Mouse (Mus musculus): ENCODE measurements around the gene Trpc4ap. TPM values are rescaled to one million over a fixed set of nuclear protein-coding genes. Genes with fewer than 3 reads are reported as not detected.
A peak's percentile ranks its signal among the peaks of the same experiment; 100 is the strongest.

Trpc4ap gene
- total RNA-seq, 2 experiments from 2014 or later: 89.4 to 90.2 TPM

GRCm38 (mm10) chr2:155694564-155694963 lies 2.4 kb upstream of the Trpc4ap start:
- no peak for DNase-seq

GRCm38 (mm10) chr2:155693136-155693535 lies 952 bp upstream of the Trpc4ap start:
- no peak for DNase-seq

- no peak for DNase-seq
These were observed 855 bp downstream of the Trpc4ap start for GRCm38 (mm10) chr2:155691336-155691722.

GRCm38 (mm10) chr2:155689211-155689610 lies 3.0 kb downstream of the Trpc4ap start:
- DNase-seq: no peak

GRCm38 (mm10) chr2:155687746-155688145 lies 4.4 kb downstream of the Trpc4ap start:
- DNase-seq: no peak

GRCm38 (mm10) chr2:155686572-155686971 lies 5.6 kb downstream of the Trpc4ap start:
- no peak for DNase-seq

- DNase-seq: no peak
These were observed 8.4 kb downstream of the Trpc4ap start for GRCm38 (mm10) chr2:155683821-155684220.

GRCm38 (mm10) chr2:155683137-155683536 lies 9.0 kb downstream of the Trpc4ap start:
- DNase-seq: no peak

- DNase-seq: no peak
These were observed 10.3 kb downstream of the Trpc4ap start for GRCm38 (mm10) chr2:155681874-155682273.

- no peak for DNase-seq
These were observed 11.0 kb downstream of the Trpc4ap start for GRCm38 (mm10) chr2:155681194-155681593.

- DNase-seq: no peak
These were observed 11.6 kb downstream of the Trpc4ap start for GRCm38 (mm10) chr2:155680591-155680990.

GRCm38 (mm10) chr2:155679586-155680110 lies 12.5 kb downstream of the Trpc4ap start:
- DNase-seq: no peak

- no peak for DNase-seq
These were observed 17.1 kb downstream of the Trpc4ap start for GRCm38 (mm10) chr2:155675118-155675517.

- peak; percentile 61 to 78 for DNase-seq
These were observed 18.6 kb downstream of the Trpc4ap start for GRCm38 (mm10) chr2:155673546-155673945.

- DNase-seq: peak; percentile 34 to 58
These were observed 20.9 kb downstream of the Trpc4ap start for GRCm38 (mm10) chr2:155671236-155671635.

- DNase-seq: peak in 1 of 2 experiments; percentile 48
These were observed 23.7 kb downstream of the Trpc4ap start for GRCm38 (mm10) chr2:155668461-155668860.

GRCm38 (mm10) chr2:155667881-155668280 lies 24.3 kb downstream of the Trpc4ap start:
- DNase-seq: no peak

- no peak for DNase-seq
These were observed 28.2 kb downstream of the Trpc4ap start for GRCm38 (mm10) chr2:155663910-155664460.

- DNase-seq: peak; percentile 31 to 69
These were observed 29.1 kb downstream of the Trpc4ap start for GRCm38 (mm10) chr2:155663097-155663496.

GRCm38 (mm10) chr2:155662390-155662789 lies 29.8 kb downstream of the Trpc4ap start:
- no peak for DNase-seq

GRCm38 (mm10) chr2:155655759-155656372 lies 36.3 kb downstream of the Trpc4ap start:
- no peak for DNase-seq

- no peak for DNase-seq
These were observed 39.6 kb downstream of the Trpc4ap start for GRCm38 (mm10) chr2:155652618-155653017.

GRCm38 (mm10) chr2:155645746-155646145 lies 46.4 kb downstream of the Trpc4ap start:
- DNase-seq: no peak

Data from heart, adult 18-20 months (tissue).